Mouse (Mus musculus) heart, adult 2 months (tissue): ENCODE results near the gene Klhdc8b. TPM values are rescaled to one million over a fixed set of nuclear protein-coding genes. Genes with fewer than 3 reads are reported as not detected.
A peak's percentile ranks its signal among the peaks of the same experiment; 100 is the strongest.

Source experiments
- DNase-seq, 2 experiments: peaks; one replicate each; pipeline ENCODE4 v3.0.0; 2021
- H3K27ac ChIP-seq: fragments of 200-600 bp; 2 replicates; pipeline ENCODE4 v1.8.1; 2022
- H3K27me3 ChIP-seq: fragments of 200-500 bp; 2 replicates; pipeline ENCODE4 v1.6.1; 2012; ENCODE audit warnings: mild to moderate bottlenecking, low read length, inconsistent platforms, mixed read lengths; ENCODE audit not compliant: control insufficient read depth, insufficient read depth
- H3K36me3 ChIP-seq: fragments of 200-500 bp; 2 replicates; pipeline ENCODE4 v1.6.1; 2012; ENCODE audit warnings: low read length, inconsistent platforms; ENCODE audit not compliant: control insufficient read depth, insufficient read depth
- H3K4me1 ChIP-seq: fragments of 200-500 bp; 2 replicates; pipeline ENCODE4 v1.6.1; 2011; ENCODE audit warnings: low read length; ENCODE audit not compliant: control insufficient read depth, insufficient read depth
- H3K4me3 ChIP-seq: fragments of 200-600 bp; 2 replicates; pipeline ENCODE4 v1.8.1; 2022
- H3K79me2 ChIP-seq: fragments of 200-500 bp; replicated peaks from 2 replicates; pipeline ENCODE4 v1.6.1; 2012; ENCODE audit warnings: mild to moderate bottlenecking, inconsistent platforms, low read length, moderate library complexity, mixed read lengths; ENCODE audit not compliant: control insufficient read depth, insufficient read depth
- H3K9ac ChIP-seq: fragments of 200-500 bp; 2 replicates; pipeline ENCODE4 v1.6.1; 2012; ENCODE audit warnings: low read depth, mild to moderate bottlenecking, control low read depth, inconsistent platforms, low read length, mixed read lengths
- CTCF ChIP-seq: fragments of 200-600 bp; IDR thresholded peaks from 2 replicates; pipeline ENCODE4 v1.8.1; 2022; ENCODE audit warnings: antibody characterized with exemption, mild to moderate bottlenecking, moderate library complexity
- EP300 ChIP-seq: fragments of 200-500 bp; IDR thresholded peaks from 2 replicates; pipeline ENCODE4 v1.6.1; 2011; ENCODE audit warnings: low read depth, low read length, control low read depth; ENCODE audit not compliant: insufficient read depth
- POLR2A ChIP-seq: fragments of 200-500 bp; IDR thresholded peaks from 2 replicates; pipeline ENCODE4 v1.6.1; 2011; ENCODE audit warnings: mild to moderate bottlenecking, low read depth, low read length, control low read depth; ENCODE audit not compliant: insufficient read depth
- WGBS: fragments of 180-500 bp; shearing (Covaris S2); methylation state at CpG from one replicate; pipeline ENCODE4 v1.1.7; 2018; 5-methylcytosine and 5-hydroxymethylcytosine counted together
- intact Hi-C: fragments of 180-260 bp; cut with DNase I; formaldehyde crosslinking; loops from one replicate; pipeline ENCODE4 v1.15.1; 2025
- polyA plus RNA-seq: library from polyadenylated mRNA; depleted of rRNA; stranded (reverse); fragments of >200 nt; gene quantifications from 2 replicates; pipeline ENCODE4 v1.2.3, GENCODE M21; 2012
- total RNA-seq, 2 experiments: library from RNA; stranded (reverse); gene quantifications; 2 replicates each; pipeline ENCODE4 v1.2.3; 2021

Gene Klhdc8b
- total and polyA plus RNA-seq, 3 experiments, result 4.9 to 21.5 (median 5.8) TPM

GRCm38 (mm10) chr9:108490559-108491285, 29.3 kb upstream of the Klhdc8b start, which contains the start of gene Usp19:
Usp19 (plus strand) TSS chr9:108490602.
- H3K79me2 ChIP-seq, result no peaks in the 10 kb centered on the region
- peak; percentile 84 for TF ChIP-seq POLR2A
- peak; percentile 92 for TF ChIP-seq EP300
- 0 out of 2 replicates have a peak, but pooled peaks have one; percentile 11 for TF ChIP-seq CTCF
- intact Hi-C loops, result loop anchor here (2.0 to 5.0 kb wide), 2 partner anchors 16 to 38 kb away; partner anchors contain the start of gene Qars
- H3K4me3 ChIP-seq, result peak within 1 kb of the TSS; percentile 99
- peak within 1 kb of the TSS; percentile 99 for H3K27ac ChIP-seq
- peaks cover 7% of the 10 kb centered on the region for H3K4me1 ChIP-seq
- DNase-seq, result peak; percentile 95 to 97
- H3K27me3 ChIP-seq, result no peaks in the 10 kb centered on the region
- H3K36me3 ChIP-seq, result peaks cover 6% of the 10 kb centered on the region
- peak within 1 kb of the TSS; percentile 90 for H3K9ac ChIP-seq
- WGBS, result under 1% methylated on average over 68 of the region's 69 CpGs

- DNase-seq, result no peak
- intact Hi-C loops, result loop anchor here (2.0 to 5.0 kb wide), 2 partner anchors 17 to 38 kb away; partner anchors contain the start of gene Qars
Measured at GRCm38 (mm10) chr9:108489702-108490558, 28.5 kb upstream of the Klhdc8b start.

GRCm38 (mm10) chr9:108489215-108489614, 27.8 kb upstream of the Klhdc8b start:
- Histone ChIP-seq H3K27ac (no peak overlapping the region), H3K9ac (no peak overlapping the region), H3K36me3 (peaks cover 6% of the 10 kb centered on the region), H3K4me3 (no peak overlapping the region), H3K4me1 (peaks cover 7% of the 10 kb centered on the region), H3K79me2 (peaks cover under 1% of the 10 kb centered on the region; the same call in 1 of the 2 replicates), H3K27me3 (no peaks in the 10 kb centered on the region)
- intact Hi-C loops, result no loop called here
- whole genome bisulfite sequencing, result 95% methylated on average over 20 of the region's 20 CpGs
- no peak for TF ChIP-seq EP300
- no peak for TF ChIP-seq CTCF
- no peak for TF ChIP-seq POLR2A
- DNase-seq, result no peak

More at GRCm38 (mm10) chr9:108489702-108490558, 28.5 kb upstream of the Klhdc8b start:
- peaks cover 6% of the 10 kb centered on the region for H3K36me3 ChIP-seq
- H3K79me2 ChIP-seq, result no peaks in the 10 kb centered on the region
- H3K9ac ChIP-seq, result peak overlapping the region; percentile 17
- peak overlapping the region; percentile 99; the same call in 1 of the 2 replicates for H3K4me3 ChIP-seq
- 58% methylated on average over 26 of the region's 26 CpGs for WGBS
- peaks cover 7% of the 10 kb centered on the region for H3K4me1 ChIP-seq
- H3K27ac ChIP-seq, result peak overlapping the region; percentile 99
- H3K27me3 ChIP-seq, result no peaks in the 10 kb centered on the region
- TF ChIP-seq EP300, result no peak
- TF ChIP-seq CTCF, result no peak
- TF ChIP-seq POLR2A, result no peak

GRCm38 (mm10) chr9:108488403-108488802, 27.0 kb upstream of the Klhdc8b start:
- Histone ChIP-seq H3K4me1 (peaks cover 7% of the 10 kb centered on the region), H3K27me3 (no peaks in the 10 kb centered on the region), H3K4me3 (no peak overlapping the region), H3K79me2 (peaks cover 2% of the 10 kb centered on the region; the same call in 1 of the 2 replicates), H3K36me3 (peaks cover 6% of the 10 kb centered on the region), H3K9ac (no peak overlapping the region), H3K27ac (no peak overlapping the region)
- no peak for DNase-seq
- TF ChIP-seq EP300 (no peak), POLR2A (no peak), CTCF (no peak)
- WGBS, result 89% methylated on average over 17 of the region's 17 CpGs
- intact Hi-C loops, result no loop called here

- intact Hi-C loops, result no loop called here
- Histone ChIP-seq H3K9ac (no peak overlapping the region), H3K27ac (no peak overlapping the region), H3K4me1 (peaks cover 5% of the 10 kb centered on the region), H3K79me2 (peaks cover 2% of the 10 kb centered on the region; the same call in 1 of the 2 replicates), H3K4me3 (no peak overlapping the region), H3K27me3 (no peaks in the 10 kb centered on the region), H3K36me3 (peaks cover 2% of the 10 kb centered on the region; the same call in 1 of the 2 replicates)
- WGBS, result 89% methylated on average over 8 of the region's 8 CpGs
- DNase-seq, result no peak
- TF ChIP-seq POLR2A (no peak), EP300 (no peak), CTCF (no peak)
Measured at GRCm38 (mm10) chr9:108486973-108487530, 25.7 kb upstream of the Klhdc8b start.
